Mouse (Mus musculus): ENCODE measurements around the gene Dnaaf1.

Gene Dnaaf1

GRCm38 (mm10) chr8:119623061-119623460, 48.0 kb downstream of the Dnaaf1 start:
- DNase-seq (ENCODE audit: low spot score in 2 of 2): no peak

DNA sequence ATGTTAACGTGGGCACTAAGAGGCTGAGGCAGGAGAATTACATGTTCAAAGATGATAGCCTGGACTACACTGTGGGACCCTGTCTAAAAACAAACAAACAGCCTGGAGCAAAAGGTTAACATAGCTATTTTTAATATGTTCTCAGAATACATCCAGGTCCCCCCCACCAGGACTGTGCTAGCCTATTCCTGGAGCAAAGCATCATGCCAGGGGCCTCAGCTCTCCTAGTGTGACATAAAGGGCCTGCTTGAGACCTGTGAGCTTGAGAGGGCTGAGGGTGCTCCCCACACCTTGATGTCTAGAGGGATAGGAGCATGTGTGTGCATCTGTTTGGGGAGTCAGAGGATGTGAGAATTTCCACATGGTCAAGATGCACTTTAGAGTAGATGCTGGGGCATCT, 48.7 kb downstream of the Dnaaf1 start:
- DNase-seq (ENCODE audit: low spot score in 2 of 2): no peak

DNA sequence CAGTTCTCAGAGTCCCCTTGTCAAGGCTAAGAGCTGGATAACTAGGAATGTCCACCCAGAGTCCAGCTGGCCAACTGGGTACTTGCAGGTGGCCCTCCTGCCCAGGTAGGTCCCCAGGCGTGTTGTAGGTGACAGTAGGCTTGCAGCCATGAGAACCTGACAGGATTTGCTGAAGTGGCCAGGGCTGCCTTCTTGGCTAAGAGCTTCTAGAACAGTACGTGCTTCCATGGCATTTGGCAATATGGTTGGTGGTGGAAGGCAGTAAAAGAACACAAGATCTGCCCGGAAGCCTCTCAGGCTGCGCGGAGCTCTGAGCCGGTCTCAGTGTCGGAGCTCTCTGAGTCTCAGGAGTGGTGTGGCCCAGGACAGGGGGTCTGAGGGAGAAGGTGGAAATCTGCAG, 49.9 kb downstream of the Dnaaf1 start:
- no peak for DNase-seq (ENCODE audit: low spot score in 2 of 2)

- no peak for DNase-seq (ENCODE audit: low spot score in 2 of 2)
Observed at GRCm38 (mm10) chr8:119625788-119626187, 50.8 kb downstream of the Dnaaf1 start.

DNA sequence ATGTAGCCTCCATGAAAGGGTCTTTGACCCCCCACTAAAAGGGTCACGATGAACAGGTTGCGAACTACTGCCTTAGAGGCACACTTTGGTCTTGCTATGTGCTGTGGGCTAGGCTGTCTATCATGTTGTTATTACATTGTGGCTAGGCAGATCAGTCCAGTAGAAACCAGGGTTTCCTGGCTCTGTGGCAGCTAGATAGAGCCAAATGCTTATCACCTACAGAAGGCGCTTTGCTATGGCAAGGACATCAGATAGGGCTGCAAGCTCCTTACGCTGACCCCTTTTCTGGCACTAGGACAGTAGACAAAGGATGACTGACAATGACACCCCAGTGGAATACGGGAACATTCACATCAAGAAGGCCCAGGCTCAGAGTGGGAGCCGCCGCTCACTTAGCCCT, 52.2 kb downstream of the Dnaaf1 start:
- DNase-seq (ENCODE audit: low spot score in 2 of 2): no peak

DNA sequence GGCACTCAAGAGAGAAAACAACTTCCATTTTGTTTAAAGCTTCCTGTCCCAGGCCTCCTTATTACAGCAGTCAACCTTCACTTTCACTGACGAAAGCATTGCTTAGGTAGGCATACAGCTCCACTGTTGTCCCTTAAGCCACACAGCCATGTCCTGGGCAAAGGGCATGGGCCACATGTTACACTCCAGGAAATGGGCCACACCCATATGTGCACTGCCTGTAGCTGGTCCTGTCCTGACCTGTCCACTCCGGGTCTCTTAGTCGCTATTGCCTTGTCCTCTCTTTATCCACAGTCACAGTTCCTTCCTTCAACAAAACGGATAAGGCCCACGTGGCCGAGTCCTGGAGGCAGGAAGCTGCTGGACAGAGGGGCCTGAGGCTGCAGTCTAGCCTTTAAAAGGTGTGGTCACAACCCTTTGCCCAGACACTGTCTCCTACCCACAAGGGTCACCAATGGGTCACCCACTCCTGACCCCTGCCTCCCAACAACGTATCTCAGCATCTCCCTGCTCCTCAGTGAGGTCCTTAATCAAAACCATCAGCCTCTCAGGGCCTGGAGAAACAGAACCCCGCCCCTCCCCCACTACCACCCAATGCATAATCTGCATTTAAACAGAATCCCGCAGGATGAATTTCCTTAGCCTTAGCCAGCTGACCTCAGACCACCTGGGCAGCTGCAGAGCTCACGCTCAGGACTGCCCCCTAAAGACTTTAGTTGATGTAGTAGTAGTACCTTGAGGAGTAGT, 52.8 kb downstream of the Dnaaf1 start:
- DNase-seq (ENCODE audit: low spot score in 2 of 2): no peak

DNA sequence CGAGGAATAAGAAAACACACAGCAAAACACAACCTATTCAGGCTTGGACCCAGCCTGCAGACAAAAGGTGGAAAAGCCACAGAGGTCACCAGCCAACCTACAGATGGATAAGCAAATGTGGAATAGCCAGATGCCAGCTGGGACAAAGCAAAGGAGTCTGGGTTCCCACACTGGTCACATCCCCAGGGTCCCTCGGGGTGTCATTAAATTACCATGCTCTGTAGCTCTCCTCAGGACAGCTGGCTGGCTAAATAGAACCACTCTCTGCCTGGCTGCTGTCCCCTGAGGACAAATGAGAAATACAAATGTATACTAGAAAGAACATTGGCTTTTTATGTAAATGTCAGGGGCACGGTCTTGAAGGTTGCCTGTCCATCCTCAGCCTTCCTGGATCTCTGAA, 55.8 kb downstream of the Dnaaf1 start:
- DNase-seq (ENCODE audit: low spot score in 2 of 2): no peak

- DNase-seq (ENCODE audit: low spot score in 2 of 2): no peak
Observed at GRCm38 (mm10) chr8:119632246-119632645, 57.2 kb downstream of the Dnaaf1 start.

GRCm38 (mm10) chr8:119632909-119633308, 57.9 kb downstream of the Dnaaf1 start:
- DNase-seq (ENCODE audit: low spot score in 2 of 2): no peak

DNA sequence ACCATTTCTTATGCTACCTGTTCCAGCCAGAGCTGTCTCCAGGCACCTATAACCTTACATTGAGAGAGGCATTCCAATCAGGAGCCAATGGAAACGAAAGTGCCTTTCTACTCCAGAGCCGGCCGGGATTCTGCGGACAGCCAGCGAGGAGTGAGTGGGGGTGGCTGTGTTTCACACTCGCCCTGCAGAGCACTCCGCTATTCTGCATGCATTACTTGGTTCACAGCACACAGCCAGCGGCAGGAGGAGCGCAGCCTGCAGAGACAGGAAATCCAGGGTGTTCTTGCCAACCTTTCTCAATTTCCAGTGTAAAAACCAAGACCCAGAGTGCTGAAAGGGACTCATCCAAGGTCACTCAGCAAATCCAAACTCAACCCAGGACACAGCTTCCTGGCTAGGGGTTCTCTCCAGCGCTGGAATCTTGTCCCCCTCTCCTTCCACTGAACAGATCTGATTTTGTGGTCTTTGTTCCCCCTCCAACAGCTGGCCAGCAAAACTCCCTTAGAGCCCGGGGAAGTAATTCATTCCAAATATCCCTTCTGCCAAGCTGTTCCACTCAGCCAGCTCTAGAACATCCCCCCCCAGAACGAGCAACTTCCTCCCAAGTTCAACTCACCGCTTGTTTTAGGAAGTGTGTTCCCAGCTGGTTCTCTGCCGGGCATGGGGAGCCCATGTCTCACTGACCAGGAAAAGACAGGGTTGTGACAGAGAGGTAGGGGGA, 59.7 kb downstream of the Dnaaf1 start:
- no peak for DNase-seq (ENCODE audit: low spot score in 2 of 2)

DNA sequence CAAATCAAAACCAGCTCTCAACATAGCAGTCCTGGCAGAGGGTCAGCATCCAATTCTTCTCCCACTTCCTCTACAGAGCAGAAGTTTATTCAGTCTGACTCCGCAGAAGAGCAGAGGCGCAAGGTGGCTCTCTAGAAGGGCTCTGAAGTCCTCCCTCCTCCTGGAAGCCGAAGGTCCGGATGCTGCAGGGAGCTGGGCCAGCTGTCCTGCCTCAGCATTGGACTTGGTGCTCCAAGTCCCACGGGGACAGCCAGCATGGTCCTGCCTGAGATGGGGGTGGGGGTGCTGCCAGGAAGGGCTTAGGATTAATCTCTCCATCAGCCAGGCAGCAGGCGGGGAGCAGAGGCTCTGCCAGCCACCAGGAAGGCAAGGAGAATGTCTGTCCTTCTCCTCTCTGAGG, 60.3 kb downstream of the Dnaaf1 start, which contains the start of gene Kcng4:
Gene Kcng4 (minus strand): TSS at position 303 of the 400 bp plus-strand sequence.
- DNase-seq (ENCODE audit: low spot score in 2 of 2): no peak

DNA sequence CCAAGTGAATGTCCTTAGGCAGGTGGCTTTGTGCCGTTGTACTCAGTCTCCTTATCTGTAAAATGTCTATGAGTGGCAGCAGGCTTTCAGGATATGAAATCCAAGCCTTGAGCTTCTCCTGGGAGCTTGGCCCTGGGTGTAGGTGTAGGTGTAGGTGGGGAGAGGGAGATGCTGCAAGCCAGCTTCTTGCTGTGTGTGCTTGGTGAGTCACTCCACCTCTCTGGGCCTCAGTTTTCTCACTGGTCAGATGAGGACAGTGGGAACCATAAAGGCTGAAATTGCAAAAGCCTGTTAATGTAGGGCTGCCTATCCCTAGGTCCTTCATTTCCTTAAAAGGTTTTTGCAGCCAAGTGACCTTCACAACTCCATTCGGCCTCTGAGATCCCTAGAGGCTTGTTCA, 60.9 kb downstream of the Dnaaf1 start:
- no peak for DNase-seq (ENCODE audit: low spot score in 2 of 2)

- no peak for DNase-seq (ENCODE audit: low spot score in 2 of 2)
Observed at GRCm38 (mm10) chr8:119636766-119637165, 61.7 kb downstream of the Dnaaf1 start.

GRCm38 (mm10) chr8:119637381-119637780, 62.3 kb downstream of the Dnaaf1 start:
- no peak for DNase-seq (ENCODE audit: low spot score in 2 of 2)

DNA sequence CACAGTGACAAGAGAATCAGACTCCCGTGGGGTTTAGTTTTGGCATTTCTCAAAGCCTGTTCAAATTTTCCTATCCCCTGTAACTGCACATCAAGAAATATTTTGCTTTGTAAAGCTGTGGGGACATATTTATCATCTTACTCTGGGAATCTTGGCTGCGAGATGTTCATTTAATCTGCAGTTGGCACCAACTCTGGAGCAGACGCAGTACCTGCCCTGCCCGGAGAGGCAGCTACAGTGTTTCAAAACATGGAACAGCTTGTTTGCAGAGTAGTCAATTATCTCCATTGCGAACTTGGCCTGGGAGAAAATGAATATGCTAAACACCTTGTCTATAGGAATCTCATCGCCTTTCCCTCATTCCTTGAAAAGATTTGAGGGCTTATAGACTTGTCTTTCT, 63.2 kb downstream of the Dnaaf1 start:
- DNase-seq (ENCODE audit: low spot score in 2 of 2): no peak

- DNase-seq (ENCODE audit: low spot score in 2 of 2): no peak
Observed at GRCm38 (mm10) chr8:119639798-119640197, 64.8 kb downstream of the Dnaaf1 start.

DNA sequence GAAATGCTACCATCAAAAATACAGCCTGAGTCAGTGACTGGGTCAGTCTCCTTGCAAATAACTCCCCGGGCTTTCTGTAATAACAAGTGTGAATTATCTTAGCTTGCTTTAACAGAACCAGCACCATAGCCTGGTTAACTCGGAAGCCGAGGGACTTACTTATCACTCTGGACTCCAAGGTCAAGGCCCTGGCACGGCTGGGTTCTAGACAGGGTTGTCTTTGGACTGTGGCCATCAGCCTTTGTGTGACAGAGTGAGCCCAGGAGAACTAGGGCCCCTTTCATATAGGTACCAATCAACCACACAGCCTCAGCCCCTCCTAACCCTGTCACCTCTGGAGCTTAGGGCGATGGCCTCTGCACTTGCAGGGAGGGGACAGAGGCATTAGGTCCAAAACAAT, 66.0 kb downstream of the Dnaaf1 start:
- DNase-seq (ENCODE audit: low spot score in 2 of 2): no peak

- no peak for DNase-seq (ENCODE audit: low spot score in 2 of 2)
Observed at GRCm38 (mm10) chr8:119642960-119643359, 67.9 kb downstream of the Dnaaf1 start.

DNA sequence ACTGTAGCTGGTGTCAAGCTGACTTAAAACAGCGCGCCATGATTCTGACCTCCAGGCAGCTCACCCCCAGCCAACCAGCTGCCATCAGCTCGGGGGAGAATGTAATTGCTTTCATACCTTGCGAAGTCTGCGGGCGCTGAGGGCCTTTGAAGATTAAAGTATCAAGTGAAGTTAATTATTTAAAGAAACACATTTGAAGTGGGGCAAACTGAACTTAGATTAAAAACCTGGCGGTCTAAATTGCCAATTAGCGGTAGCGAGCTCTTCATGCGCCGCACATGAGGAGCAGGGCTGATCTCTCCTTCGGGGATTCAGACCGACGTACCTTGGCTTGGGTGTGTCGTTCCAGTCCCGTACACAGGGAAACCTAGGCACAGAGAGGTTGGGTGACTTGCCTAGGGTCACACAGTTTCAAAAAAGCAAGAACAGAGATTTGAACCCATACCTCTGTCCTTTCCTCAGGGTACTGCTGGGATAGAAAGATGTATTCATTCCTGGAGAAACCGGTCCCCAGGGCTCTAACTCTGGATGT, 69.5 kb downstream of the Dnaaf1 start:
- no peak for DNase-seq (ENCODE audit: low spot score in 2 of 2)

DNA sequence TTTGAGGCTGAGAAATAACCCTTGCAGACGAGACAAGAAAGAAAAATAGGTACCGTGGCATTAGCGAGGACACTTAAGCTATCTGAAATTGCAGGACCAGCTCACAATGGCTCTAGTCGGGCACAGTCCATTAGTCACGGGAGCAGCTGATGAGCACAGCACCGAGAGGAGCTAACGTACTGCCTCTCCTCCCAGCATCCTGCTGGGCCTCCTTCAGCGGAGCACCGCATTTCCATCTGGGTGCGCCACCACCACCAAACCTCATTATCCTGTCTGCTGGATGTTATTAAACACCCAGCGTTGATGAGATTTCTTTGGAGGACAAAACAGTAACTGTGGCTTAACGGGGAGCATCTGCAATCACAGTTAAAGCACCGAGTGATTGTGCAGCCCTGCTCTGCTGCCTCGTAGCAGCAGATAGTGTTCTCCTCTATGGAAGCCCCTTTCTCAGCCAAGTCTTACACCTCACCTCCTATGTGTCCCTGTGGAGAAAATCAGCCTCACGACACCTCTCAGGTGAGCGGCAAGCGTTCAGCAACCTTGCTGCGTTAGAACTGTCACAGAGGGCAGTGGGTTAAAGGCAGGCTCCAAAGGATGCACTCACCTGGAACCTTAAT, 70.1 kb downstream of the Dnaaf1 start:
- no peak for DNase-seq (ENCODE audit: low spot score in 2 of 2)

GRCm38 (mm10) chr8:119646197-119646596, 71.2 kb downstream of the Dnaaf1 start:
- no peak for DNase-seq (ENCODE audit: low spot score in 2 of 2)

- DNase-seq (ENCODE audit: low spot score in 2 of 2): no peak
Observed at GRCm38 (mm10) chr8:119646846-119647245, 71.8 kb downstream of the Dnaaf1 start.
